Mouse (Mus musculus) embryonic fibroblast, embryonic 13.5 days (primary cell): ENCODE results near the gene Ndufb4.

ENCODE experiments used
- CTCF ChIP-seq: IDR thresholded peaks from 2 replicates; pipeline ENCODE4 v1.5.1; 2011; ENCODE audit warnings: mild to moderate bottlenecking, control low read depth, low read length, moderate library complexity, borderline replicate concordance; ENCODE audit not compliant: insufficient read depth
- POLR2A ChIP-seq: IDR thresholded peaks from 2 replicates; pipeline ENCODE4 v1.6.1; 2011; ENCODE audit warnings: low read depth, mild to moderate bottlenecking, control low read depth, low read length, moderate library complexity

GRCm38 (mm10) chr16:37683154-37684130, 29.2 kb upstream of the Ndufb4 start:
- TF ChIP-seq CTCF (no peak), POLR2A (no peak)
